Mouse (Mus musculus) lung, adult 2 months (tissue): ENCODE results near the gene Lpcat3. TPM values are rescaled to one million over a fixed set of nuclear protein-coding genes. Genes with fewer than 3 reads are reported as not detected.
"Not testable (repeated sequence)": the region's sequence is repeated elsewhere in the genome, so short reads cannot be mapped to it uniquely, and the experiment has no call there.

ENCODE experiments used
- DNase-seq: peaks from one replicate; pipeline ENCODE4 v3.0.0; 2022
- H3K4me1 ChIP-seq: fragments of 200-500 bp; 2 replicates; pipeline ENCODE4 v1.6.1; 2011; ENCODE audit warnings: low read length; ENCODE audit not compliant: control insufficient read depth, insufficient read depth
- H3K4me3 ChIP-seq: fragments of 200-500 bp; replicated peaks from 2 replicates; pipeline ENCODE3; 2011; ENCODE audit warnings: low read depth, mild to moderate bottlenecking, control low read depth, low read length; ENCODE audit errors: extremely low read depth
- CTCF ChIP-seq: fragments of 200-500 bp; IDR thresholded peaks from 2 replicates; pipeline ENCODE4 v1.5.1; 2011; ENCODE audit warnings: mild to moderate bottlenecking, low read length, control low read depth; ENCODE audit not compliant: insufficient read depth
- POLR2A ChIP-seq: fragments of 200-500 bp; IDR thresholded peaks from 2 replicates; pipeline ENCODE4 v1.6.1; 2011; ENCODE audit warnings: low read depth, mild to moderate bottlenecking, control low read depth, low read length, borderline replicate concordance; ENCODE audit errors: extremely low read depth
- WGBS: fragments of 180-500 bp; shearing (Covaris S2); methylation state at CpG from one replicate; pipeline ENCODE4 v1.1.7; 2018; 5-methylcytosine and 5-hydroxymethylcytosine counted together
- polyA plus RNA-seq: library from polyadenylated mRNA; depleted of rRNA; stranded (reverse); fragments of >200 nt; gene quantifications from 2 replicates; pipeline ENCODE4 v1.2.3, GENCODE M21; 2012

Gene Lpcat3
- polyA plus RNA-seq, 1 experiment = 112 TPM

- H3K4me1 ChIP-seq = peaks cover 4% of the 10 kb centered on the region; the same call in 1 of the 2 replicates
- 81% methylated on average over 9 of the region's 9 CpGs for WGBS
- H3K4me3 ChIP-seq = no peak overlapping the region
- no peak for TF ChIP-seq POLR2A
- TF ChIP-seq CTCF = no peak
- no peak for DNase-seq
These were observed 10.8 kb downstream of the Lpcat3 start for GRCm38 (mm10) chr6:124673619-124674018.

- Histone ChIP-seq H3K4me1 (peaks cover 4% of the 10 kb centered on the region; the same call in 1 of the 2 replicates), H3K4me3 (no peak overlapping the region)
- TF ChIP-seq CTCF = no peak
- no peak for TF ChIP-seq POLR2A
- WGBS = 97% methylated on average over 7 of the region's 7 CpGs
- DNase-seq = no peak
These were observed 11.8 kb downstream of the Lpcat3 start for GRCm38 (mm10) chr6:124674591-124674990.

- Histone ChIP-seq H3K4me1 (peaks cover 2% of the 10 kb centered on the region; the same call in 1 of the 2 replicates), H3K4me3 (no peak overlapping the region)
- no peak for DNase-seq
- TF ChIP-seq POLR2A (no peak), CTCF (no peak)
- WGBS = 65% methylated on average over 6 of the region's 6 CpGs
These were observed 13.3 kb downstream of the Lpcat3 start for GRCm38 (mm10) chr6:124676171-124676570.

GRCm38 (mm10) chr6:124678769-124679168 is 15.9 kb downstream of the Lpcat3 start:
- TF ChIP-seq CTCF = no peak
- TF ChIP-seq POLR2A = no peak
- H3K4me1 ChIP-seq = peaks cover 4% of the 10 kb centered on the region
- 89% methylated on average over 7 of the region's 7 CpGs for WGBS
- H3K4me3 ChIP-seq = no peak overlapping the region
- no peak for DNase-seq

- Histone ChIP-seq H3K4me3 (no peak overlapping the region), H3K4me1 (peaks cover 4% of the 10 kb centered on the region)
- TF ChIP-seq CTCF = no peak
- no peak for TF ChIP-seq POLR2A
- no peak for DNase-seq
- WGBS = 77% methylated on average over 3 of the region's 3 CpGs
These were observed 16.7 kb downstream of the Lpcat3 start for GRCm38 (mm10) chr6:124679486-124679885.

GRCm38 (mm10) chr6:124682291-124682690 is 19.5 kb downstream of the Lpcat3 start:
- H3K4me1 ChIP-seq, DNase-seq, H3K4me3 ChIP-seq: not testable (repeated sequence)
- 73% methylated on average over 6 of the region's 6 CpGs for WGBS

- Histone ChIP-seq H3K4me3 (no peak overlapping the region), H3K4me1 (peaks cover 9% of the 10 kb centered on the region)
- 57% methylated on average over 14 of the region's 14 CpGs for WGBS
- TF ChIP-seq POLR2A (no peak), CTCF (no peak)
- DNase-seq = peak; percentile 53
These were observed 21.0 kb downstream of the Lpcat3 start for GRCm38 (mm10) chr6:124683591-124684417.

GRCm38 (mm10) chr6:124685606-124686386 is 23.0 kb downstream of the Lpcat3 start:
- Histone ChIP-seq H3K4me1 (peaks cover 9% of the 10 kb centered on the region), H3K4me3 (no peak overlapping the region)
- DNase-seq = no peak
- 75% methylated on average over 12 of the region's 12 CpGs for WGBS
- TF ChIP-seq POLR2A = no peak
- no peak for TF ChIP-seq CTCF

GRCm38 (mm10) chr6:124686644-124687043 is 23.8 kb downstream of the Lpcat3 start:
- H3K4me3 ChIP-seq, DNase-seq, H3K4me1 ChIP-seq: not testable (repeated sequence)
- 81% methylated on average over 1 of the region's 1 CpGs for WGBS

- Histone ChIP-seq H3K4me3 (no peak overlapping the region), H3K4me1 (peaks cover 11% of the 10 kb centered on the region)
- DNase-seq = no peak
- WGBS = 47% methylated on average over 8 of the region's 8 CpGs
- TF ChIP-seq CTCF (no peak), POLR2A (no peak)
These were observed 25.4 kb downstream of the Lpcat3 start for GRCm38 (mm10) chr6:124688151-124688758.
